Mouse (Mus musculus): ENCODE results near the gene Mthfd2.
"Not testable (repeated sequence)": the region's sequence is repeated elsewhere in the genome, so short reads cannot be mapped to it uniquely, and the experiment has no call there.

Gene Mthfd2

DNA sequence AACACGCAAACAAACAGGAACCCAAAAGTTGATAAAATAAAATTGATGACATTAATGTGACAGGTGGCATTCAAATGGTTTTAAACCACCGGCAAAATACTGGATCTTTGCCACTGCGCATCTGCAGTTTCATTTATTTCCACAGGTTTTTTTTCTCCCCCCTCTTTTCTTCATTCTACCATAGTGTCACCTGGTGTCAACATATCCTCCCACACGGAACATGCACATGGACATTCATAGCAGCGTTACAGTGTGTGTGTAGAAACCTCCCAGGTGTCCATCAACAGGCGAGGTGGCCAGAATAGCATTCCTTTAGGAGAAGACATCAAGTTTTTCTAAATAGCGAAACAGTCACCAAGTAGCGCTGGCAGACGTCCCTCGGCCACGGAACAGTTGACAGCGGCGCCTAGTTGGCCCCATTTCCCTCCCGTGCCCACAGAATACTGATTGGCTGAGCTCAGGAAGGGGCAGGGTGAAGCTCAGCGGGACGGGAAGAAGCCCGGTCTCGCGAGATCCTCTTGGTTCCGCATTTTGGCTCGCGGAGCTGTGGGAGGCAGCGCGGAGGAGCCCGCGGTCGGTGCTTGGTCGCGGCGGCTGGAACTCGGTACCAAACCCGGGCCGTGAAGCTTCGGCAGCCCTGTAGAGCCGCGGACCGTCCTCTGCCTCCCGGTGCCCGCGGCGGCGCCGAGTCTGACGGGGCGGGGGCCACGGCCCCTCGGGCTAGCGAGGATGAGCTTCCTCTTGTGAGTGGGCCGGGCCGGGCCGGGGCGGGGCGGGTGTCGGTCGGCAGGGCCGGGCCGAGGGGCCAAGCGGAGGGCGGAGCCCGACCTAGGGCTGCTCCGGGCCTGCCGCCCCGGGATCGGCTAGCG, at the start of gene Mthfd2, which contains the start of gene Mob1a:
Mthfd2 (minus strand) TSS at position 384 of the 869 bp plus-strand sequence.
Mob1a (plus strand) TSS at position 492 of the 869 bp plus-strand sequence.
- DNase-seq: peak; percentile 97

DNA sequence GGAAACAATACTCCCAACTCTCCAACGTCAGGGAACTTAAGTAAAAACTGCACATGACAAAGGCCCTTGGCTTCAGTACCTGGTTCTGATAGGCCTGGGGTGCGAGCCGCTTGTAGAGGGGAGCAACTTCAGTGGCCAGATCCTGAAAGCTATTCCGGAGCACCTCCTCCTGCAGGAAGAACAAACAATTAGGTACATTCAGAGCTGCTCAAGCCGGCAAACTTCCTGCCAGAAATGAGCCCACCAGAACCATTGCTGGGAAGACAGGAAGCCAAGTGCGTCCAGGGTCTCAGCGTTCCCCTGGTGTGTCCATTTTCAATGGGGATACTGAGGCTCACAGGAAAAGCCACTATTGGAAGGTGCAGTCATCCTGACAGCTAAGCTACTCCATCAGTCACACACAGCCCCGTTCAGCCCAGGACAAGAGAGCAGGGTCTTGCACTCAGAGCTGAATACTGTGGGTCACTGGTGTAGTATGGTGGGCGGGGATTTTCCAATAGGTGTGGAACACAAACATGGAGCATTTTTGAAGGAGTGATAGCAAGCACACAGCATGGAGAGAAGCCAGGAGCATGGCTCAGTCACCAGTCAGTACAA, 48.1 kb upstream of the Mthfd2 start:
- DNase-seq: no peak

DNA sequence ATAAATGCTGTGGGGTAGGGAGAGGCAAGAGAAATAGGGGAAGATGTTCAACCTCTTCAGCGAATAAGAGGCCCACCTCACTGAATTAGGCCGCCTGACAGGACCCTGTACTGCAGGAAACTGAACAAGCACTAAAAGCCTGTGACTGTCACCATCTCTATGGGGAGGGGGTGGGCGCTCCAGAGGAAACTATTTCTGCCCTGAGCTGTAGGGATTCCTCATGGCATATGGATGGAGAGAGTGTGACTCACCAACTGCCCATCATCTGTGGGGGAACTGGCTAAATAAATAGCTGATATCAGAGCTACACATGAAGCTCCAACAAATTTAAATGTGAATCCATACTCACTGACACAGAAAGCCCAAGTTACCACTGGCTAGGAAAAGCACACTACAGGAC, 45.6 kb upstream of the Mthfd2 start:
- no peak for DNase-seq

DNA sequence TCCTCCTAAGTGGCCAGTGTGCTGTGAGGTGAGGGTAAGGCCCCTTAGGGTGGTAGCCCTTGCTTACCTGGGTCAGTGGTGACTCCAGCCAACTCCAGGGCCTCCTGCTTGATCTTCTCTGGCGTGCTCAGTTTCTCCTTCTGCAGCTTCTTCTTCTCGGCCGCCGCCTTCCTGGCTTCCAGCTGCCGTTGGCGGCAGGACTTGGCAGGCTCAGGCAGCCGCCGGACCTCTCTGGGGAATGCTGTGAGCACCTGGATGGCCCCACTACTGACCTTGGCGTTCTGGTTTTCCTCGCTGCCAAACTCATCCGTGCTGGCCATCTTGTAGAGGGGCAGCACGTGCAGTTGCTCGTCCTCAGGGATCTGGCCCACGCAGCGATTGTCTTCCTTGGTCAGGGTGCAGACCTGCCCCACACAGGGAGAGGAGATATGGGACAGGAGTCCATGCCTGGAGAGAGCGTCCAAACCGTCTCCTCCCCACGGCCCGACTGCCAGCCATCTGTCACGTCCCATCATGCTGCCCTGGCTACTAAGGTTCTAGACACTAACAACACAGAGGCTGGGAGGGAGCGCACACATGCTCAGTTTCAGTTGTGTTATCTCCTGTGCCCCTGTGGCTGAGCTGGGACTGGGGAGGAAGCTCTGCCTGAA, 44.7 kb upstream of the Mthfd2 start:
- no peak for DNase-seq

DNA sequence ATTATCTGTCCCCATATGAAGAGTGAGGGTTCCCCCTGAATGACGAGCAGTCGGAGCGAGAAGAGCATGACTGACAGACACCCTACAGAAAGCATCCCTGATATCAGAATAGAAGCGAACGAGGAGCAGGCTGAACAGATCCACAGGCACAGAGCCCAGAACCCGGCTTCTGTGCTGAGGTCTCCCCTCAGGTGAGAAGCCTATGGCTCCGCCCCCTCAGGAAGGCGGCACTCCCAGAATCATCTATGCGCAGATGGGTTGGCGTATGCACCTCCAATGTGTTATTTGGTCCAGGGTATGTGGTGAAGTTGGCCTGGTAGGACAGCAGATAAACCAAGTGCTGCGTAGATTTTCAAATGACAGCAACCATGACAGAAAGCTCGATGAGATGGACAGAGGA, 37.4 kb upstream of the Mthfd2 start:
- DNase-seq: no peak

DNA sequence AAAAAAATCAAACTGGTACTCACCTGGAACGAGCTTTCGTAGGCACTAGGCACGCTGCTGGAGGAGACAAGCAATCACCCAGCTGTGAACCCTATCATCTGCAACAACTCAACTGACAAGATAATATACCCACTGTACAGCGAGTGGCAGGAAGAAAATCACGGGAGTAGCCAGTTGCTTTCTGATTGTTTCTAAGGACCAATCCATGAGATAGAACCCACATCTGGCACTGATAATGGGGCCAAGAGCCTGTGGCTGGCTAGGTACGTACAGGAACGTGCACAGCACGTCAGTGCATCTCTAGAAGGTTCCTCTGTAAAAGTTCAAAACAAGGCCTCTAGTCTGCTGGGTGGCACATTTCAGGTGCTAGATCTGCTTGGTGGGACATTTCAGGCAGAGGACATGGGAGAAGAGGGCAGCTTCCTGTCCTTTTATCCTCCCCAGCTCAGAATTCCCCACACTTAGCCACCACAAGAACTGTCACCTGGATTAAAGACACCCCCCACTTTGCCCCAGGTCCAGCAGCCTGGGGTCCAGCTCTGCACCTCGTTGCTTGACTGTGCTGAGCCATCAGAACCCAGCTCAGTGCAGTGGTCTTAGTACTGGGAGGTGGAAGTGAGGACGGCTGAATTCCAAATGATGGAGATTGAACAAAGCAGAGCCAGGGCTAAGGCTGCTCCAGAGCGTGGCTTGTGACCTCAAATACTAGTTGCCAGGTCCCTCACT, 36.0 kb upstream of the Mthfd2 start:
- no peak for DNase-seq

DNA sequence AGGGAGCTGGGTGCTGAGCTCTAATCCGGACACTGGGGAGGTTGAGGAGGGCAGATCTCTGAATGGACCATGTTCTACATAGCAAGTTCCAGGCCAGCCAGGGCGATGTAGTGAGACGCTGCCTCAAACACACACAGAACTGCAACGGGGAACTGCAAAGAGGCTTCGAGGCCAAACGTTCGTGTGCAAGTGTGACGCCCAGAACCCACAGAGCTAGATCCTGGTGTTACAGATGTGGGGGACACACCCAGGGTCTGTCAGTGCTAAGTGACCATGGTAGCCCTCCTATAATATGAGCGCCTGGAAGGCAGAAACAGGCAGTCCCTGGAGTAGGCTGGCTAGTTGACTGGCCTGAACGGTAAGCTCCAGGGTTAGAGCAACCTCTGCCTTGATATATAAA, 31.7 kb upstream of the Mthfd2 start:
- no peak for DNase-seq

DNA sequence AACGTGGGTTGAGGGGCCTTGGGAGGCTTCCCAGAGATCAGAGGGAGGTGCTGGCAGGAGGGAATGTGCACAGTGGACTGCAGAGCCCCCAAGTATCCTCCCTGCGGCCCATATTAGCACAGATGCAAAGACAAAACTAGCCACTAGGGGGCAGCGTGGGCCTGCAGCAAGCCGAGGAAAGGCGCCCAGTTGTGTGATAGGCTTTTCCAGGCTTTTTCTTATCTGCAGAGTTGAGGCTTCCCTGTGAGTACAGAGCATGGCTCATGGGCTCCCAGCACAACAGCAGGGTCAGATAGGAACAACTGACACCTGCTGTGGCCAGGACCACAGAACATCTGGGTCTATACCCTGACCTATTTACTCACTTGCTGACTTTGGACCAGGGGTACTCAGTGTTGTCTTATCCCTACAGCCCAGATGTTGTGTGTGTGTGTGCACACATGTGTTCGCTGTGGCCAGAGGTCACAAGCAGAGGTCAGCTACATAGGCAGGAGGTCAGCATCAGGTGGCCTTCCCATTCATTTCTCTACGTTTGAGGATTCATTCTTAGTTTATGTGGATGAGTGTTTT, 30.9 kb upstream of the Mthfd2 start:
- peak; percentile 87 for DNase-seq

DNA sequence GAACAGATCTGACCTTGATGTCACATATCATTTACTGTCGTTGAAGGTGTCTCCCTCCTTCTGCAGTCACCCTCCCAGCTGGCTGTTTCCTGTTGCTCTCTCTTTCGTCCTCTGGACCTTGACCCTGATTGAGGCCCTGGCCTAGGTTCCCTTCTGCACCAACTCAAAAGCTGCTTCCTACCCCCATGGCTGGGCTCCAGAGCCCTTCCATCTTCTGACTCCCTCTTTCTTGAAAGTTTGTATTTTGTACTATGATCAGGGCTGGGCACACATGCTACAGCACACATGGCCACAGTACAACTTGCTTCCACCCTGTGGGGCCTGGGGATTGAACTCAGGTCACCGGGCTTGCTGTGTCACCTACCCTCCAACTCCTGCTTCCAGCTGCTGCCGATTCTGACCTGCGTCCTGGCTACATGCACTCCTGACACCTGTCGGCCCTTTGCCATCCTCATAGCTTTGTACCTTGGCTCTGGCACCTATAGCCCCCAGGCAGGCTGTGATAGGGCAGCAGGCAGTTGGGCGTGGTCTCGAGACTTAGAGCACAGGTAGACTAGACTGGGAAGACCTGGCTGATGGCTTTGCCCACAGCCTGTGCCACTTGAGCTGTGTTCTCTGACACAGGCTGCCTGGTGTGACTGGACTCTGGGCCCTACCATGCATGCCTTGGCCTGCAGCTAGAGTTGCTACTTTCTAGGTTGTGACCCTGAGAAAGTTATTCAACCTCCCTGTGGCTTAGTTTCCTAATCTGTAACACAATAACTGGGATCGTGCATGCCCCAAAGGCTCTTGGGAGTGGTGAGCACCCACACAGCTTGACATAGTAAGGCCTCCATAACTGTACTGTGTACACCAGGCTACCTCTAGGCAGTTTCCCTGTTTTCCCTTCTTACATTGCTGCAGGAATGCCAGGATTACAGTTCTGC, 29.4 kb upstream of the Mthfd2 start:
- DNase-seq: no peak

DNA sequence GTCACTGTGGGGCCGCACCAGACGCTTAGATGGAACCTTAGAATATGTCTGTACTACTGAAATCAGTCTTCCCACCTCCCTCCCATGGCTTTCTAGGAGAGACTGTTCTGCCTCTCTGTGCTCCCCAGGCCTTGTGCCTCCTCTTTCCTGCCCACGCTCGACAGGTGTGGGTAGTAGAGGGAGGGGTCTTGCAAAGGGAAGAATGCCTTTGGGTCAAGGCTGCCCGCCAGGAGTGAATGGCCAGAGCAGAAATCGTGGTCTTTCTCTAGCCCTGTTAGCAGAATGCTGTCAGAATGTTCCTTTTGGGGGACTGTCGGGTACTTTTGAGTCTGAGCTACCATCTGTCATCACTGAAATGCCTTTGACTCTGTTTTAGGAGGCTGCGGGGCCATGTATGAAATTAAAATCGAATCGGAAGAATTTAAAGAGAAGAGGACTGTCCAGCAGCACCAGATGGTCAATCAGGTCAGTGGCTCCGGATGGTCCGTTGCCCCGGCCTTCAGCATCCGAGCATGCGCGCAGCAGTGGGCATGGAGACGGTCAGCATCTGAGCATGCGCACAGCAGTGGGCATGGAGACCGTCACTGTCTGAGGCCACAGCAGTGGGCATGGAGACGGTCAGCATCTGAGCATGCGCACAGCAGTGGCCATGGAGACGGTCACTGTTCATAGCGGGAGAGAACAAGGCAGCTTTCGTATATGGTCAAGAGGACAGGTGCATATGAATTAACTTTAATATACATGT, 27.1 kb upstream of the Mthfd2 start:
- DNase-seq: no peak

DNA sequence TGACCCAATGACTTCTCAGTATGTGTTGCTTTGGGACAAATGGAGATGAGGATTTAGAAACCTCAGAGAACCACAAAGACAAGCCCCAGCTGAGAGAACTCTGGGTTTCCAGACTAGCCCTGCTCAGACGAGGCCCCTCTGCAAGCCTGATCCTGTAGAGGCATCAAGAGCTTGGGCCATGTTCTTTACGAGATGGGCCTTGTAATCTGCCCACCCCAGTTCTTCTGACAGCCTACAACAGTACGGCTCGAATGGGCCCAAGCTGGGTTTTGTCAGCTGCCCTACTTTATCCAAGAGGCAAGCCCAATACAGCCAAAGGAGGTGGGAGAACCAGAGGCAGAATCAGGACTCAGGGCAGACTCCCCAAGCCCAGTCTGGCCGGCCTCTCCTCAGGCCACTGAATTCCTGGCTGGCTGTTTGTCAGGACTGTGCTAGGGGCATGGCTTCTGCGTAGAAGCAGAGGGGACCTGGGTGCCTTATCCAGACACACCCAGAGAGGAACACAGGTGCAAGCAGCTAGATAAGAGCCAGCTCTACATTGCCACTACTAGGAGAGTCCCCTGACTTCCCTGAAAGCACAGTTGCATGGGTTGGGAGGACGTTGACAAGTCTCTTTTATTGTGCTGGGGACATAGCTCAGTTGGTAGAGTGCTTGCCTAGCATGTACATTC, 25.9 kb upstream of the Mthfd2 start:
- DNase-seq: no peak

DNA sequence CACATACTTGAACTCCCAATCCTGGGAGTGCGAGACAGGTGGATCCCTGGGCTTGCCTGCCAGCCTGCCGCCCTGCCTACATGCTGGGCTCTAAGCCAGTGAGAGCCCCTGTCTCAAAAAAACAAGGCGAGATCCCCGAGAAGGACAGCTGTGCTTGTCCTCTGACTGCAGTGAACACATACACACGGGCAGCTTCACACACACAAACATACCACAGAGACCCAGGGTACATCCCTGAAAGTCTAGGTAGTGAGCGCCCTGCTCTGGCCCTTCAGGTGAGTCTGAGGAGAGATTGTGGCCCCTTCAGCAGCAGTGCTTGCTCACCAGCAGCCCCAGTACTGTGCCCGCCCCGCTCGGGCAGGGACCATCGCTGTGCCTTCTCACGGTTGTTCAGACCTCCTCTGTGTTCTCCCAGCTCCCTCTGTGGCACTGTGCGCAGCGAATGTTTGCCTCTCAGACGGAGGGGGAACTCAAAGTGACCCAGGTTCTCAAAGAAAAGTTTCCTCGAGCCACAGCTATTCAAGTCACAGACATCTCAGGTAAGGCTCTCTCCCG, 25.2 kb upstream of the Mthfd2 start:
- no peak for DNase-seq

DNA sequence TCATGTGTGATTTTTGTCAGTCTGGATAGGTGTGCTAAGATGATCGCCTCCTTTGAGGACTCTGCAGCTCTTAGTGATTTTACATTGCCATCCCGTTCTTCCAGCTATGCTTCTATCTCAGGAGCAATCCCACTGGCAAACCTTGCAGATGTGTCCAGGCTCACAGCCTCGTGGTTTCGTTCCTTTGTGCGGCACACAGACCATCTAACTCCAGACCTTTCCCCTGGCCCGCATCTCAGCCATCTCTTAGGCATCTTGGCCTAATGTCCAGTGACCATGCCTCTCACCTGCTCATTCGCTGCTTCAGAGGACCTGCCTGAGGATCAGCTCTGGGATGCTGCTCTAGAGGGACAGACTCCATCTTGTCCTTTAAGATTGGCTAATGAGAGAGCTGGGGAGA, 24.5 kb upstream of the Mthfd2 start:
- DNase-seq: no peak

DNA sequence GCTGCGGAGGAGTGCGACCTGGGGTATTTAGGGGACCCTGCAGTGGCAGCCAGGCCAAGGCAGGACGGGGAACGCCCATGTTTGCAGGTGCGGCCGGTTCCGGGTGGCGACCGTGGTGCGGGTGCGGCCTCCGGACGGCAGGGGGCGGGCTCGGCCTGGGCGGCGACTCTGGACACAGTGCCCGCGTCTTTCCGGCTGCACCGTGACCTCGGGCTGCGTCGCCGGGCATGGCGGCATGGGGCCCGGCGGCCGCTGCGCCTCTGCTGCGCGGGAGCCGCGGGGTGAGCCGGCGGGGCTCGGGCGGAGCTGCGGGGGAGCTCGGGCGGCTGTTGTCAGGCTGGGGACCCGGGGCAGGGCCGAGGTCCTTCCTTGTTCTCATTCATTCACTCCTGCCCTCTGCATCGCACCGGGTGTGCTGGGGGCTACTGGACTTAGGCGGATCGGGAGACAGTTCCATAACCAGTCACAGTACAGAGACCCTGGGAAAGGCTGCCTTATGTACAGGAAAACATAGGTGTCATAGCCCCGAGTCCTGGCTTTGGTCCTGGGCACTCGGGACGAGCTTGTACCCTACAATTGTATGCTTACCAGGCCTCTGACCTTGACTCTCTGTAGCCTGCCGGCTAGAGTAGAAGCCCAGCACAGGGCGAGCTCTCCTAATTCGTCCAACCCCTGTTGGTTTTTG, 23.7 kb upstream of the Mthfd2 start:
- DNase-seq: peak; percentile 89

DNA sequence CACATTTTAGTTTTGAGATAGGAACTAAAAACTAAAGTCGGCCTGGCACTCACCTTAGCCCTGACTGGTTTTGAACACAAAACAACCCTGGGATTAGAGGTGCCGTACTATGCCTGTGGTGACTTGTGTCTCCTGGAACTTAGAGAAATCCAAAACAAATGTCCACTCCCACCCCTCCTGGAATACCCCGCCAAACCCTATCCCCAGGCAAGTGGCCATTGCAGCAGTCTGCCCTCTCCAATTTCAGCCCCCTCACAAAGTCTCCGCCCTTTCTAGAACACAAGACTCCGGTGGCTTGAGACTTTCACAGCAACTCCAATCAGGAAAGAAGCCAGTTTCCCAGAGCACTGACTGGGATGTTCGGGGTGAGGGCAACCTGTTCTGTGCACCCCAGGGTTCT, 23.2 kb upstream of the Mthfd2 start, which contains the start of gene Bola3:
Bola3 (plus strand) TSS at position 275 of the 400 bp plus-strand sequence.
- no peak for DNase-seq

DNA sequence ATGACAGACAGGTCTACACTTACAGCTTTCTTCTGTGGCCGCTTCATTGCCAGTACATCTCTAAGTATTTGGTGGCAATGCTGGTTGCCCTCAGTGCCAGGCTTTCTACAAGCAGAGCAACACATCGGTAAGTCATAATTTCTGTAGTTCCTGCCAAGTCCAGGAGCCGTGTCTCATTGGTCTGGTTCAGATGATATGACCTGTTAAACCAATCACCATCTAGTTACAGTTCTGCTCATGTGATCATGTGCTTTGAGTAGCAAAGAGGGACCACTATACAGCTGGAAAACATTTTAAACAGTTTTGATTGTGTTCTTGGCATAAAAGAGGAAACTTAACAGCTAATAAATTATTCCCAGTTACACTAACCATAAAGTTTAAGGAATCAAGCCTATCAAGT, 22.2 kb upstream of the Mthfd2 start:
- no peak for DNase-seq

DNA sequence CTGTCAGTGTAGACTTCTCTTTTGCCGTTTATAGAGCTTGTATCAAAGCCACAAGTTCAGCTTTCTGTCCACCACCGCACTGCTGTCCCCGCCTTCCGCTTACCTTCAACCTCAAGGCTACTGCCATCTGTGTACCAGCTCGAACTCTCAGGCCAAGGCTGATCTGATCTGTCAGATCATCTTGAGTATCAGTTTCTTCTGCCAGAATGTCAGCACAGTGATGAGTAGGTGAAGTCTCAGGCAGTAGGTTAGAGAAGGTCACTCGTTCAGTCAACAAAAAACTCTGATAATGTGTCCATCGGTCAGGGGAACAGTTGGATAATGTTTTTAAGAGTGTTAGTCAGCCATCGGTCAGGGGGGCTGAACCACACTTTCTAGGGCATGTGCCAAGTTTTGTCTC, 19.6 kb upstream of the Mthfd2 start:
- not testable (repeated sequence) for DNase-seq

DNA sequence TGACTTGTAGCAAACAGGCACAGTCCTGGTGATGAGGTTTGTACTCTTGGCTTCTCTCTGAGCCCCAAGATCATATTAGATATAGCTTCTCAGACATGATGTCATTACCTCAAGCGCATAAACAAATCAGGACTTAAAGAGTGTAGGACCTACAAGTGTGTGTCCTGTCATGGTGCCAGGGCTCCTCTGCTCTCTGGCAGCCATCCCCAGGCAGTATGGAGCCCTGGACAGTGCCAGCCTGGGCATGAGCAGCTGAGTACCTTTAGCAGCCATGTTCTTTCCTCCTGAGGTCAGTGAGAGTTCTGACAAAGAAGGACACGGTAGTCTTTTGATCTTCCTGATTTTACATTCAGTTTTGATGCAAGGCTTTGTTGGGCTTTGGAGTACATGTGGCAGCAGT, 17.2 kb upstream of the Mthfd2 start:
- no peak for DNase-seq

DNA sequence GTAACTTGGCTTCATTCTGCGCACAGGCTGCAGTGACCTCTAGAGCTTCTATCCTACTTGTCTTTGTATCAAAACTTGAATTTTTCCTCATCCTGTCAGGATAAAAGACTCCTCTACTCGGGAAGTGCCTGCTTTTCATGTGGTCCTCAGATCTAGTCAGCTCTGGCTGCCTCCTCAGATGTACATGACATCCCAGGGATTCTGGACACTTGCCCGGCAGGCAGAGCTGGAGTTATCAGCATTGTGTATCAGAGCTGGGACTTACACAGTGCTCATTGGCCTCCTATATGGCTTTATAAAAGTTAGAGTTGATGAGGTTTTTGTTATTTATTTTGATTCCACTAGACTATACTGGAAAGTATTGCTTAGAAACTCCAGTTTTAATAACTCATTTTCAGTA, 15.7 kb upstream of the Mthfd2 start:
- DNase-seq: no peak

Measured in embryo, embryonic 11 days (tissue).